Mouse (Mus musculus) kidney, adult 2 months (tissue): Measurements from ENCODE around the gene Mien1. TPM values are rescaled to one million over a fixed set of nuclear protein-coding genes. Genes with fewer than 3 reads are reported as not detected.

Experiments used
- DNase-seq: peaks from one replicate; pipeline ENCODE4 v3.0.0; 2021
- H3K27ac ChIP-seq: fragments of 200-500 bp; 2 replicates; pipeline ENCODE4 v1.5.1; 2012; ENCODE audit warnings: low read depth, low read length, control low read depth, inconsistent platforms; ENCODE audit not compliant: insufficient read depth
- H3K27me3 ChIP-seq: fragments of 200-500 bp; replicated peaks from 2 replicates; pipeline ENCODE4 v1.6.1; 2012; ENCODE audit warnings: mild to moderate bottlenecking, moderate library complexity, low read length, inconsistent platforms; ENCODE audit not compliant: control insufficient read depth, insufficient read depth
- H3K36me3 ChIP-seq: fragments of 200-500 bp; 2 replicates; pipeline ENCODE4 v1.6.1; 2012; ENCODE audit warnings: mild to moderate bottlenecking, moderate library complexity, low read length, inconsistent platforms; ENCODE audit not compliant: control insufficient read depth, insufficient read depth
- H3K4me1 ChIP-seq: fragments of 200-500 bp; 2 replicates; pipeline ENCODE4 v1.6.1; 2011; ENCODE audit warnings: low read length; ENCODE audit not compliant: control insufficient read depth, insufficient read depth
- H3K4me3 ChIP-seq: fragments of 200-500 bp; 2 replicates; pipeline ENCODE4 v1.5.1; 2011; ENCODE audit warnings: mild to moderate bottlenecking, low read depth, low read length, control low read depth; ENCODE audit not compliant: insufficient read depth
- CTCF ChIP-seq: fragments of 200-500 bp; conservative IDR thresholded peaks from 2 replicates; pipeline ENCODE4 v1.5.1; 2011; ENCODE audit warnings: low read depth, mild to moderate bottlenecking, control low read depth, low read length, moderate library complexity, mixed read lengths; ENCODE audit not compliant: insufficient read depth, insufficient read length
- POLR2A ChIP-seq: fragments of 200-500 bp; IDR thresholded peaks from one replicate; pipeline ENCODE4 v1.6.1; 2011; ENCODE audit warnings: low read depth, low read length, control low read depth
- WGBS: fragments of 180-500 bp; shearing (Covaris S2); methylation state at CpG from one replicate; pipeline ENCODE4 v1.1.7; 2018; 5-methylcytosine and 5-hydroxymethylcytosine counted together
- polyA plus RNA-seq: library from polyadenylated mRNA; depleted of rRNA; stranded (reverse); fragments of >200 nt; gene quantifications from 2 replicates; pipeline ENCODE4 v1.2.3, GENCODE M21; 2012

Gene Mien1
- polyA plus RNA-seq, 1 experiment = 179 TPM

DNA sequence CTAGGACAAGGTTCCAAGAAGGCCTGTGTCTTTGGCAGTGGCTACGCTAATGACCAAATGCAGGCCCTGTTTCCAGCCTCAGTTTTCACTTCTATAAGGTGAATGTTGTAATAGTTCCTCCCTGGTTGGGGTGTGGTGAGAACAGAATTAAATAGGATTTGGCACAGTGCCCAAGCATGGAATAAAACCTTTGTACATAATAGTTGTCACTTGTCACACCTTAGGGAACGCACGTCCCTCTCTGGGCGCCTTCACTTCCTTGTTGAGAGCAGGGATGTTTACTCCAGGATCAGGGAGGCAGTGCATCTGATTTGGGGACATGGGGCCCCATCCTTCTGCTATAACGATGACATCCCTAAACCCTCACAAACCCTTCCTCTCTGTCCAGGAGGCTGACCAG, 10.4 kb downstream of the Mien1 start:
- Histone ChIP-seq H3K36me3 (peaks cover 6% of the 10 kb centered on the region), H3K4me1 (peaks cover 5% of the 10 kb centered on the region; the same call in 1 of the 2 replicates), H3K27ac (no peak overlapping the region), H3K4me3 (no peak overlapping the region), H3K27me3 (no peaks in the 10 kb centered on the region)
- WGBS = 79% methylated on average over 5 of the region's 5 CpGs
- DNase-seq = no peak
- TF ChIP-seq CTCF (no peak), POLR2A (no peak)

DNA sequence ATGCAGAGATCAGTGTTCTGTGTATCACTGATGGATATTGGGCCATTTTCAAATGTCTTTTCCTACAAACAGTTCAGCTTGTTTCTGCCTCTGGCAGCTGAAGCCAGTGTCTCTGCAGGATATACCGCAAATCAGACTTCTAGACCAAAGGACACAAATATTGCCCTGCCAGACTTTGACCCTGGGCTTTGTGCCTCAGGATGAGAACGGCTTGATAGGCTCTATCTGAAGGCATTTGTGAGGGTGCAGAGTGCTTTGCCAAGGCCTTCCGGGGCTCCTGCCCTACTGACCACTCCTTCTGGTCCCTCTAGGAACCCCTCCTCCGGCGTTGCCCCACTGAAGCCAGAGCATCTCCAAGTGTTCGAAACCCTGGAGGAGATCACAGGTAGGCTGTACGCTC, 12.2 kb downstream of the Mien1 start:
- TF ChIP-seq POLR2A (no peak), CTCF (no peak)
- Histone ChIP-seq H3K36me3 (peaks cover 5% of the 10 kb centered on the region), H3K4me1 (peaks cover 5% of the 10 kb centered on the region; the same call in 1 of the 2 replicates), H3K4me3 (no peak overlapping the region), H3K27me3 (no peaks in the 10 kb centered on the region), H3K27ac (peak overlapping the region; percentile 48; the same call in 1 of the 2 replicates)
- 70% methylated on average over 7 of the region's 7 CpGs for WGBS
- peak; percentile 84 for DNase-seq

DNA sequence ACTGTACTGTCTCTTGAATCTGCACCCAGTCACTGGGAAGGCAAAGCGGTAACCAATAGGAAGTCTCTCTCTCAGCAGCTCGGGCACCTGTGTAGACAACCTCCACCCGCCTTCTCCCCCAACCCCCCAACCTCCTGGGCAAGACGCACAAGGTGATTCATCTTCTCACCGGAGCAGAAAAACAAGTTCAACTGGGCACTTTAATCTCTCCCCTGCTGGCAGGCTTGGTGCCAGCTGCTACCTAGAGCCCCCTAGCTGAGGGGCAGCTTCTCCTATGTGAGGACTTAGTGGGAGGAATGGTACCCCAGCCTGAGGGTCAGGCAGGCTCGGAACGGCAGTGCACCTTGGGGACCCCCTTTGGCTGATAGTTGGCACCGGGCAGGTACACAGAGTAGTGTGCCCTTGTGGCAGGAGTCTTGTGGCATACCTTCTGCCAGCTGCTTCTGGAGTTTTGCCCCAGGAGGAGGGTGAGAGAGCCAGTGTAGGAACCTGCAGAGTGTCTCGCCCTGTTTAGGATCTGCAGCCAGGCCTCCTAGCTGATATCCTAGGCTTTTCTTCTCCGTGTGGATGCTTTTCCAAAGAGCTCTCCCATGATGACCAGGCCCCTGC, 19.7 kb downstream of the Mien1 start:
- H3K36me3 ChIP-seq = peaks cover 2% of the 10 kb centered on the region; the same call in 1 of the 2 replicates
- H3K4me1 ChIP-seq = peaks cover 42% of the 10 kb centered on the region
- WGBS = 35% methylated on average over 10 of the region's 10 CpGs
- H3K27me3 ChIP-seq = no peaks in the 10 kb centered on the region
- no peak overlapping the region for H3K4me3 ChIP-seq
- peak; percentile 87 for DNase-seq
- H3K27ac ChIP-seq = peak overlapping the region; percentile 81
- TF ChIP-seq CTCF (no peak), POLR2A (no peak)

- peak overlapping the region; percentile 32; the same call in 1 of the 2 replicates for H3K27ac ChIP-seq
- H3K27me3 ChIP-seq = no peaks in the 10 kb centered on the region
- 40% methylated on average over 4 of the region's 6 CpGs for WGBS
- H3K36me3 ChIP-seq = peaks cover 2% of the 10 kb centered on the region; the same call in 1 of the 2 replicates
- peaks cover 44% of the 10 kb centered on the region for H3K4me1 ChIP-seq
- TF ChIP-seq POLR2A (no peak), CTCF (no peak)
- H3K4me3 ChIP-seq = no peak overlapping the region
- no peak for DNase-seq
These were observed 20.5 kb downstream of the Mien1 start for GRCm38 (mm10) chr11:98418273-98418672.

GRCm38 (mm10) chr11:98417074-98417473, 21.7 kb downstream of the Mien1 start:
- H3K27me3 ChIP-seq = no peaks in the 10 kb centered on the region
- peaks cover 2% of the 10 kb centered on the region; the same call in 1 of the 2 replicates for H3K36me3 ChIP-seq
- no peak overlapping the region for H3K4me3 ChIP-seq
- H3K27ac ChIP-seq = no peak overlapping the region
- DNase-seq = no peak
- H3K4me1 ChIP-seq = peaks cover 44% of the 10 kb centered on the region
- 74% methylated on average over 1 of the region's 1 CpGs for WGBS
- TF ChIP-seq POLR2A = no peak
- TF ChIP-seq CTCF = no peak

DNA sequence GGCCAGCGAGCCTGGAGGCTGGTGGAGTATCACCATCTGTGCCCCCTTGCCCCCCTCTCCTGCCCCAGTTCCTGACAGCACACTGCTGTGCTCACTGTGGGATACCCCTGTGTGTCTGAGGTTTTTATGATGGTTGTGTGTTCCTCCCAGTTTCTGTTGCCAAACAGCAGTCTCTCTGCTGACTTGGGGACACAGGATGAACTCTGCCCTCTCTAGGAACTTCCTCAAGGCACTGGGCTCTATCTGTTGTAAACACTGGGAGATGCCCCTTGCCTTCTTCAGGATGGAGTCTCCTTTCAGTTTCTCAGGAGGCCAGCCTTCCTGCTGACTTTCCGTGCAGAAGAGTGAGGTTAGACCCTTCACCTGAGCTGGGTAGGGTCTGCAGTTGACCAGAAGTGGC, 24.6 kb downstream of the Mien1 start:
- H3K4me3 ChIP-seq = peak overlapping the region; percentile 89; the same call in 1 of the 2 replicates
- H3K4me1 ChIP-seq = peaks cover 46% of the 10 kb centered on the region
- H3K27ac ChIP-seq = no peak overlapping the region

DNA sequence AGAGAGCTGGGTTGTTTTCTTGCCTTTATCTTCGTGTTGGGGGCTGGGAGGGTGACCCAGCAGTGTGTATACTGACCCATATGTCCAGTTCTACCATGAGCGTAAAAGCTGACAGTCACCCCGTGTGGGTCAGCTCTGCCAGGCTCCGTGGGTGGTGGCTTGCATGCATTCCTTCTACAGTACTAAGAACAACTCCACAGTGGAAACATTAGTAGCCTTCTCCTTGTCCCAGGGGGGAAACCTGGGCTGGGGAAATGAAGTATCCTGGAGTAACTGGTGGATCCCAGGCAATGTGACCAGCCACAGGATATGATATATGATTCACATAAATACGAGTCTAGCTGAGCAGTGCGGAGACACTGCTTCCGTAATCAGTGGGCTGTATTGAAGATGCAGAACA, 25.1 kb downstream of the Mien1 start:
- WGBS = 8% methylated on average over 7 of the region's 7 CpGs
- no peaks in the 10 kb centered on the region for H3K27me3 ChIP-seq
- peak; percentile 43 for DNase-seq
- H3K27ac ChIP-seq = 0 out of 2 replicates have a peak overlapping the region, but pooled peaks have one; percentile 13
- H3K4me3 ChIP-seq = peak overlapping the region; percentile 89
- peaks cover 41% of the 10 kb centered on the region for H3K4me1 ChIP-seq
- no peaks in the 10 kb centered on the region for H3K36me3 ChIP-seq
- TF ChIP-seq POLR2A (no peak), CTCF (no peak)

More for the DNA sequence above, 24.6 kb downstream of the Mien1 start:
- no peaks in the 10 kb centered on the region for H3K27me3 ChIP-seq
- H3K36me3 ChIP-seq = no peaks in the 10 kb centered on the region
- peak; percentile 63 for DNase-seq
- TF ChIP-seq POLR2A (no peak), CTCF (no peak)
- 27% methylated on average over 2 of the region's 2 CpGs for WGBS
